Mouse (Mus musculus) adipocyte (in vitro differentiated cells): Measurements from ENCODE around the gene Comt.
A peak's percentile ranks its signal among the peaks of the same experiment; 100 is the strongest.

Experiments
- DNase-seq: peaks from one replicate; pipeline ENCODE4 v3.0.0-alpha.2; 2016; ENCODE audit warnings: low spot score

The Comt gene

DNA sequence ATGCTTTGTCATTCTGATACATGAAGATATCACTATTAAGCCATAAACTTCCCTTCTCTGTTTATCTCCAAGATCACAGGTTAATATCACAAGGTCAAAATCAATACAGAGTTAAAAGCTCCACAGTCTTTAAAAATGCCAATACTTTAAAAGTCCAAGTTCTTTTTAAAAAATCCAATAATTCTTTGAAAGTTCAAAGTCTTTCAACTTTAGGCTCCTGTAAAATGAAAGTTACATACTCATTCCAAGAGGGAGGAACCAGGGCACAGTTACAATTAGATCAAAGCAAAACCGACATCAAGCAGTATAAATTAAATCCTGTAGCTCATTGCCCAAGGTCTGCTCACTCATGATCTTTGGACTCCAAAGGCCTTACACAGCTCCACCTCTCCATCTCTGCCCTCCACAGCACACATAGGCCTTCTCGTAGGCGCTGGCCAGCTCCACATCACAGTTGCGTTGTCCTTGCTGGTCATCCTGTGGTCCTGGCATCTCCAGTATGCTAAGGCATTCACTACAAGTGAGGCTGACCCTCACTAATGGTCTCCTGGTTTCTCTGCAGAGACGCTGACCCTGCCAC is 6.8 kb upstream of the Comt start:
- DNase-seq, result no peak

DNA sequence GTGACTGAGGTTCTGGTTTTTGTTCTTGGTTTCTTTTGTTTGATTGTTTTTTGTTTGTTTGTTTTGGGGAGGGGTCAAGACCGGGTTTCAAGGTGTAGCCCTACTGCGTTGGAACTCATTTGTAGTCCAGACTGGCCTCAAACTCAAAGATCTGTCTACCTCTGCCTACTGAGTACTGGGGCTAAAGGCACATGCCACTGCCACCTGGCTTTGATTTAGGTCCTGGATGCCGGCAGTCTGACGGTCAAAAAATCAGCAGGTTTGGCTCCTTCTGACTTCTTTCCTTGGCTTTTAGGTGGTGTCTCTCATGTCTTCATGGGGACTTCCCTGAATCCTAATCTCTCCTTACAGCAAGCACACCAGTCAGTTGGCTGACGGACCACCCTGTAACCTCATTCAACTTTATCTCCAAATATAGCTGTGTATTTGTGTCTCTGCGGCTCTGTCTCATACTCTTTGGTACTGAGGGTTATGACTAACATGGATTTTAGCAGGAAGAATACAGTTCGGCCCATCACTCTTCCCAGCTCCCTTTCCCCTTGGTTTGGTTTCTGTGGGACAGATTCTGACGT is 4.1 kb upstream of the Comt start:
- no peak for DNase-seq

GRCm38 (mm10) chr16:18429641-18430040 is 3.0 kb upstream of the Comt start:
- no peak for DNase-seq

DNA sequence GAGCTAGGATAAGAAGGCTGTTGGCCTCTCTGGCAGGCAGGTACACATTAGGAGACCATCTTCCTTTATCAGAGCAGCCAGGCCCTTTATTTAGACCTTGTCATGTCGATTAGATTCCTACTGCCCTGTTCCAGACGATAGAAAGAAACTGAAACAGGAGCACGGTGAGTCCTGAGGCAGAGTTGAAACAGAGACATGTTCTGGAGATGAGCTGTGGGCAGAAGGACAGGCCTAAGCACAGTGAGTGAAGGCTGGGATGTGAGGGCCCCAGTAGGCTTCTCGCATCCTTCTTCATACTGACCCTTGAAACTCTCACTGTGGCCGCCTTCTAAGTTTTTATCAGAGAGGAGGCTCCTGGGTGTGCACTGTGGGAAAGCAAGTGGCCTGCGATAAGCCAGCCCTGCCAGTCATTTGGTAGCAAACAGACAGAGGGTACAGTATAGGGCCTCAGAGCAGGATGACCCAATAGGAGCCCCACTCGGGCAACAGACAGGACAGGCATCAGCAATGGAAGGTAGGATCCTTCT is 1.9 kb upstream of the Comt start:
- no peak for DNase-seq

- no peak for DNase-seq
Observed at GRCm38 (mm10) chr16:18428011-18428515, 1.4 kb upstream of the Comt start.

- peak; percentile 63 for DNase-seq
Observed at GRCm38 (mm10) chr16:18426215-18426791, 349 bp downstream of the Comt start, which contains the start of gene Txnrd2. Gene Txnrd2 (plus strand): TSS chr16:18426384.

- DNase-seq, result peak; percentile 47
Observed at GRCm38 (mm10) chr16:18425475-18426214, 1.0 kb downstream of the Comt start.

DNA sequence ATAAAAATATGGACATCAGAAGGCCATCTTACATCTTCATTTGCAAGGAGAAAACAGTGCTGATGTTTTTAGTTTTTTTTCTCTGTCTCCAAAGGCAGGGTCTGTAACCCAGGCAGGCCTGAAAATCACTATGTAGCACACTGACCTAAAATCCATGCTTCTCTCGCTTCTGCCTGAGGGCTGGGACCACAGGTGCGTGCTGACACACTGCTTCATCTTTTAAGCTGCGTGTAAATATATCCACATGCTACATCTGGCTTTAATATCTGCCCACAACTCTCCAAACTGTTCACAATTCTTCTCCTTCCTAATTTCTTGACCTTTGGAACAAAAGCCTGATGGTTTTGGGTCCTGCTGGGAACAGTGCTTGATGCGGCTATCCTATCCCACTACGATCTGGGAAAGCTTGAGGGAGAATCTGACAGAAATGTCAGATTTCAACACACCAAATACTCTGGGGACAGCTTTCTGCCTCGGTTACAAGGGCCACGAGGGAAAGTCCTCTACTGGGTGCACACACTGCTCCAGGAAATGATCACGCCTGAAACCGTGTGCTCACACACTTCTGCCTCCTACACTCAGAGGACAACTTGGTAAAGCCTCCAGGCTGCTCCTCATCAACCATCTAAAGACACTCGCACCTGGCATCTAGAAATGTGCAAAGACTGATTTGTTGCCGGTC is 2.1 kb downstream of the Comt start:
- DNase-seq, result peak; percentile 71

GRCm38 (mm10) chr16:18423915-18424265 is 2.8 kb downstream of the Comt start:
- DNase-seq, result no peak

DNA sequence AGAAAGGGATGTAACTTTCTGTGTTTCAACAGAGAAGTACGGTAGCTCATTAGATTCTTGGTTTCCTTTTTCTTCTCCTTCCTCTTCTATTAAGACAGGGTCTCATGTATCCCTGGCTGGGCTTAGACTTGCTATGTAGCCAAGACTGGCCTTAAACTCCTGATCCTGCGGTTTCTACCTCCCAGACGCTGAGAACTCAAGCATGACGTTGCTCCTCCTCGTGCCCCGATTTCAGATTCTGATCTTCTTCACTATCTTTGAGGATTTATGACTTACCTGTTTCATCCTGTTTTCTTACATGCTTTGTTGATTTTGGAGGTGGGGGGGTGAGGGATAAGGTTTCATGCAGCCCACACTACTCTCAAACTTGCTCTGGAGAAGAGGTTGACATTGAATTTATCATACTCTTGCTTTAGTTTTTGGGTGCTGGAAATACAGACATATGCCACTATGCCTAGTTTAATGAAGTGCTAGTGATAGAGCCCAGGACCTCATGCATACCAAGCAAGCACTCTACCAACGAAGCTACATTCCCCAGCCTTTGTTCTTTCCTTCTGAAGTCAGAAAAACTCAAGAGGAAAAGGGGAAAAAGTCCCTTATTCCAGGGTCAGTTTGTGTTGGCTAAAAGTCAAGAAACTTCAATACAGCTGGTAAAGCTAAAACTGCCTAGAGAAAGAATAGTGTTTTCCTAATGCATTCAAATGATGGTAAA is 3.3 kb downstream of the Comt start:
- no peak for DNase-seq

- no peak for DNase-seq
Observed at GRCm38 (mm10) chr16:18420571-18420970, 6.1 kb downstream of the Comt start.

DNA sequence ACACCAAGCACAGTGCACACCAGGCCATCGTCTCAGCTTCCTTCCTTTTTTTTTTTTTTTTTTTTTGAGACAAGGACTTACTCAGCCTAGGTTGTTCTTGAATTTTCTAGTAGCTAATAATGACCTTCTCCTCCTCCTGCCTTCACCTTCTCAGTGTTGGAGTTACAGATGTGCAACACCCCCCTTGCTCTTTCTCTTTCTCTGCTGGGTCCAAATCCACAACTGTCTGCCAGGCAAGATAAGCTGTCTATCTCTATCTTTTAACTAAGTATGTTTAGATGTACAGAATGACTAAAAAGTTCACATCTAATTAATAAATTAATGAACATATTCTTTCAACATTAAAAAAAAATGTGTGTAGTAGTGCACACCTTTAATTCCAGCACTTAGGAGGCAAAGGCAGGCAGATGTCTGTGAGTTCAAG is 7.0 kb downstream of the Comt start:
- no peak for DNase-seq

GRCm38 (mm10) chr16:18418756-18419602 is 7.7 kb downstream of the Comt start:
- no peak for DNase-seq

DNA sequence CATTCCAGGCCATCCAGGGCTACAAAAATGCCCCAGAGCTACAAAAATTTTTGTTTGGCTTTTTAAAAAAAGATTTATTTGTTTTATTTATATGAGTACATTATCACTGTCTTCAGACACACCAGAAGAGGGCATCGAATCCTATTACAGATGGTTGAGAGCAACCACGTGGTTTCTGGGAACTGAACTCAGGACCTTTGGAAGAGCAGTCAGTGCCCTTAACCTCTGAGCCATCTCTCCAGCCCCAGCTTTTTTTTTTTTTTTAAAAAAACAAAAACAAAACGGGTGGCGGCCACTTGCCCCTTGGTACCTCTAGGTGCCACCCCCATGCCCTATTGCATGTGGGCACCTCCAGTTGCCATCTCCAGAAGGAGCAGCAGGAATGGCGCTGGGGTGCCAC is 9.2 kb downstream of the Comt start:
- DNase-seq, result no peak

DNA sequence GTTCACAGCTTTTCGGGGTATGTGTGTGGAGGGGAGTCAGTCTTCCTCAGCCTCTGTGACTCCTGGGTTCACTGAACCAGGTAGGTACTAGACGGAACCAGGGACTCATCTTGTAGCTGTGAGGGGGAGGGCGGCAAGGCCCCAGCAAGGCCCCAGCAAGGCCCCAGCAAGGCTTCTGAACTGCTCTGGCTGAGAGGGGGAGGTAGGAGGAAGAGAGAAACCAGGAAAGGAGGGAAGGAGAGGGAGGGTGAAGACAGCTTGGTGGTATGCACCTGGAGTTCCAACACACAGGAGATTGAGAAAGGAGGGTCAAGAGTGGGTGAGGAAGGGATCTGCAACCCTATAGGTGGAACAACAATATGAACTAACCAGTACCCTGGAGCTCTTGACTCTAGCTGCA is 9.8 kb downstream of the Comt start:
- no peak for DNase-seq

DNA sequence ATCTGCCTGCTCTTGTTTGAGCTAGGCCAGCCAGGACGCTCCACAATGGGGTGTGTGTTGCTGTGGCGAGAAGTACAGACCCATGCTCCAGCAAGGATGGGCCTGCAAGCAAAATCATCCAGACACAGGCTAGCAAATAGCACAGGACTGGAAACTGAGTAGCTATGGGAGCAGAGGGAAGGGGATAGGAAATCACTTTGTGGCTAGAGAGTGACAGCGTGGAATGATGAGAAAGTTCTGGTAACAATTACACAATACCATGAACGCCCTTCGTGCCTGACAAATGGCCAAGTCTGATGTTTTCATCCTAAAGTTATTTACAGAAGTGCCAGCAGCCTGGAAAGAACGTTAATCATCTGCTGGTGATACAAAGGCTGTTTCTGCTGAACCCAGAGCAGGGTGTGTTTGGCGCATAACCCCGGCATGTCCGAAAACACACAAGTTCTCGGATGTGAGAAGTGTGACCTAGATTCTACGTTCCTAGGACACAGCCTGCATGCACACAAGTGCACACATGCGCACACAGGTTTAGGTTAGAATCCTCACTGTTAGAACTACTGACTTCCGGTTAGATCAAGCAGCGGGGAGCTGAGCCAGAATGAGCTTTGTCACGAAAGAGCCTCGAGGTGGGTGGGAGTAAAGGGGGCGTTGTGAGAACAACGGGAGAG is 10.4 kb downstream of the Comt start:
- peak; percentile 96 for DNase-seq

DNA sequence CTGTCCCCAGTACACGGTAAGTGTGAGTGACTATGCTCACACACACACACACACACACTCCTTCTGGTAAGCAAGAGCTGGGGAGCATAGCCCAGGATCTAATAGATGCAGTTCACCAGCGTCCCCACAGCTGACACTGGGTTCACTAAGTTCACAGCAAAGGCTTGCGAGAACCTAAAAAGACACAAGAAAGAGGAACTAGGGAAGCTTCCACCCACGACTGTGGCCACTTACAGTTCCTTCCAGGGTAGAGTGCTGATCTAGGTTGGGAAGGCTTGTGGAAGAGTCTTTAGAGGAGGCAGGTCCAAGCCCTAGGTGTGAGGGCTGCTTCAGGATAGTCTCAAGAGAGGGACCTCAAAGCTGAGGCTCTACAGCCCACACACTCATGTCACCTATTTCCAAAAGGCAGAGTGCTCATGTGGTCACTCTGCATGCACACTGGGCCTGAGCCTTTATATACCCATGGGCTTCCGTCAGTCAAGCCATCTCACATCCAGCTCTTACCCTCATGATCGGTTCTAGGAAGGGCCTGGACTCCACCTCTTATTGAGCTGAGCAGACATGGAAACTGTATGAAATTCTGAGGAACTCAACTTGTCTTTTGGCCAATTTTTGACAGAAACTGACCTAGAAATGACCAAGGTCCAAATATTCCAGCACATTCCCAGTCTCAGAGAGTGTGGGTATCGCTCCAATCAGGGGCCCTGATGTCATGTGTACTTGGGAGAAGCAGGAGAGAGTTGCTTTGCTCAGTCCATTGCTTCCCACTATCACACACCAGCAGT is 13.4 kb downstream of the Comt start:
- peak; percentile 22 for DNase-seq

DNA sequence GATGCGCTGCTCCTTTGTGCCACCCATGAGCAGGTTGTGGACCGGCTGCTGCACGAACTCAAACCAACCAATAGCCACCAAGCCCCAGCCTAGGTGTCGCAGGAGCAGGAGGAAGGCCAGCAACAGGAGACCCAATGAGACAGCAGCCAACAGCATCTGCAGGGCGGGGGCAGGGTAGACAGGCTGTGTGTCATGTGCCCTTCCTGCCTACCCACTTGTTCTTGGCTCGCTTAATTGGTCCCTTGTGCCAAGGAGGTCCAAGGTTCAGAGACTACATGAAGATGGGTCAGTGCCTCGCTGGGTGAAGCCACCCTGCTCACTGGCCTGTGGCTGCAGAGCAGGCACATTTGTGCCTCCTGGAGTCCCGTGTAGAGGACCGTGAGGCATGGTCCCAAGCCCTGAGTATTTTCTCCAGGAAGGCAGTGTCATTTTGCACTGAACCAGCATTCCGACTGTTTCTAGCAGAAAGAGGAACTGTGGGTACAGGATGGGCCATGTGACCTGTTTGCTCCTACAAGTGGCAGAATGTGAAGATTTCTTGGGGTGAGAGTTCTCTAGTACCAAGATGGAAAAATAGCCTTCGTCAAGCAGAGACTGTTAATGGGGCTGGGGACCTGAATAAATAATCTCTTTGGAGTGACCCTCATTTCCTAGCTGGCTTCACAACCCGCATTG is 14.7 kb downstream of the Comt start:
- DNase-seq, result peak; percentile 97
